Mouse (Mus musculus) ZHBTc4 (cell line): ENCODE measurements at regions not wholly inside any gene's neighbourhood (a gene's known extent, or its start where the extent isn't known, plus 50 kb on each side); places are given as distances from the start of the nearest gene placed in this dataset.

ENCODE experiments used
- DNase-seq: peaks from one replicate; pipeline ENCODE4 v3.0.0-alpha.2; 2011; ENCODE audit warnings: low read depth, low spot score

DNA sequence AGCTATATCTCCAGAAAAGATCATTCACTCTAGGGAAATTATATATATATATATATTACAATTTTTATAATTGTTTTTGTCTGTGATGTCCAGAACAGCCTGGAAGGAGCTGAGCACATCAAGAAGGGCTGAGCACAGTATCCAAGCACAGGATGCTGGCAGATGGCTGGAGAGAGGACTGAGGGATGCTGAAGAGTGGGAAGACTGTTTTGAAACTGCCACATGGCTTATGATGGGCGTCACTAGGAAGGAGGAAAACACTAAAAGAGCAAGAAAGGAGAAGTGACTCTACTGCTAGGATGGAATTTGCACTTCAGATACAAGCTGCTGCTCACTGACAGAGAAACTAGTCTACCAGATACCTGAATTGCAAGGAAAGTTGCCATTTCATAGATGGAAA lies 50.4 kb upstream of the Atg10 start:
- no peak for DNase-seq

DNA sequence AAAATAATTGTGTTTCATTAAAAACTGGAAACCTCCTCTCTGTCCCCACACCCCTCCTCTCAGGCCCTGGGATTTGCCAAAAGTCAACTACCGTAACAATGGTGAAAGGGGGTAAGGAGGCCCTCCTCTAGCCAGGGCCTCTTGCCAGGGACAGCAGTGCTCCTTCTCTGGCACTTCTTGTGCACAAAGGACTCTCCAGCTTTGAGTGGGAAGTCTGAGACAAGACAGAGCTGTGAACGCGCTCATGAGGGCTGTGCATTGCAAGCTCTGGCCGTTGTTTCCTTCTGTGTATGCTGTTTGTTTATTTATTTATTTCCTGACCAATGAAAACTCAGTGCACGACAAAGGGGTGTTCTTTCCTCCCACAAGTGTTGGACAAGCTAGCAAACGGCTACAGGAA lies 50.8 kb upstream of the Atg10 start:
- no peak for DNase-seq

DNA sequence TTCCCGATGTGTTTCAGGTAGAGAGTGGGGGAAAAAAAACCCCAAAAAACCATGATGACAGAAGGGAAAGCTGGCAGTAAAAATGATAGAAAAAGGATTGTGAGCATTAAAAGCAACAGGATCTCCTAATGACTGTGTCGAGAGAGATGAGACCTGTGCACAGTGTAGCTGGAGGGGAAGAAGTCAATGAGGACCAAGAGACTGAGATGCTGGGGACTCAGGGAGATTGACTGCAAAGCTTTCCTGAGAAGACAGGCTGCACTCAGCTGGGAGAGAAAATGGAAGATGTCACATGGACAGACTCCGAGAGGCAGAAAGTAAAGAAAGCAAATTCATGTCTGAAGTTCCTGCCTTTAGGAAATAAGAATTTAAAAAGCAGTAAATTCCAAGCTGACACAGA lies 55.7 kb upstream of the Atg10 start:
- DNase-seq, result no peak

DNA sequence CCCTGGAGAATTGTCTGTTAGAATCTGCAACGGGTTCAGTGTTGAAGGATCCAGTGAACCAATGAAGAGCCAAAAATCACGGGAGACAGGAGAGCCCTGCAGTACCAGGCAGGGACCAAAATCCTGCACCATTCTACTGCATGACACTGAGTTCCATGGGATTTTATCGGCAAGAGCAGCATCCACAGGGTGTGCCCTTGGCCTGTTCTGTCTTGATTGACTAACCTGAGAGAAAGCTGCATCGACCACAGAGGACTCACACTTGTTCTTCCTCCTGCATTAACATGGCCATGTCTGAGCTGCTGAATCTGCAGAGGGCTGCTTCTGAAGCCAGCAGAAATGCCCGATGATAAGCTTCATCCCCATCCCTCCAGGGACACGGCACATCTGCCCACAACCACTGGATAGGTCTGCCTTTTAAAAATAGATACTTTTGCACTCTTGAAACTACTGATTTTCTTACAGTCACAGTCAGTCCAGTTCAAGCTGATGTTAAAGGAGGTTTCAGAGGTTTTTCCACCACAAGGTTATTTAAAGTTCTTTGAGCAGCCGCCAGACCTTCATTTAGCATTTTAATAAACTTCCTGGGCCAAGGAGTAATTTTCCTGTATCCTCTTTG lies 71.9 kb upstream of the Atg10 start:
- no peak for DNase-seq

DNA sequence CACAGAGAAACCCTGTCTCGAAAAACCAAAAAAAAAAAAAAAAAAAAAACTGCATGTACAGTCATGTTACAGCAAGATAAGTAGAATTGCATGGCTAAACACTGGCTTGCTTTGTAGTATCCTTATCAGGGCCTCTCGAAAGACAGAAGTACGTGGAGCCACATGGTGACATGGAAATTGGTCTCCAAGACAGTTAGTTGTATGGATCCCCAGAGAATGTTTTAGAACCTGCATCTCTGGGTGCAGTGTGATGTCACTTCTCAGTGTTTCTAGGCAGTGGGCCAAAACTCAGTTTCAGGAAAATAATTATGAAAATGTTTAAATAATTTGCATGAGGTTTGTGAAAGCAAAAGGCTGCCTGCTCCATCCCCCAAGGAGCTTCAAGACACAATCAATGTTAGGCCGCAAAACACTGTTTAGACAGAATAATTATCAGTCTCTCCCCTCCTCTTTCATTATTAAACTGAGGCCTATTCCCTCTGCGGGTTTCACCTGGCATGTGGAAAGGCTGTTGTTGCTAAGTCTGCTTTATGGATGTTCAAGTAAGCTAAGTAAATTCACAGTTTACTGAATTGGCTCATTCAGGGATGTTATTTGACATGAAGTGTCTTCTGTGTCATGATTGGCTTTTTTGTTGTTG lies 72.9 kb upstream of the Atg10 start:
- DNase-seq, result no peak

DNA sequence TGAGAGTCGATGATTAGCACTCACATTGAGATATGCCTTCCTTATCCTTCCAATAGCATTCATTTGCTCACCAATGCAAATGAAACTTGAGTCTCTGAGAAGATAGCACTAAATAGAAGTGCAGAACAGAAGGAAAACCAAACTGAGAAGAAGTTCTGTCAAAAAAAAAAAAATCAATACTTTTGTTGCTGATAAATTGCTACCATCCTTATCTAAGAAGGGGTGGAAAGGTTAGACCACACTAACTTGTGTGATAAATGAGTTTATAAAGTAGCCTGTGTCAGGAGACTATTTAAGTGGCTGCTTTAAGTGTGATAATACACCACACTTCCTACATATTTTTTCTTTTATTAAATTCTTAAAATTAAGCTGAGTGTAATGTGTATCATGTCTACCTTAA lies 78.1 kb upstream of the Atg10 start:
- no peak for DNase-seq

DNA sequence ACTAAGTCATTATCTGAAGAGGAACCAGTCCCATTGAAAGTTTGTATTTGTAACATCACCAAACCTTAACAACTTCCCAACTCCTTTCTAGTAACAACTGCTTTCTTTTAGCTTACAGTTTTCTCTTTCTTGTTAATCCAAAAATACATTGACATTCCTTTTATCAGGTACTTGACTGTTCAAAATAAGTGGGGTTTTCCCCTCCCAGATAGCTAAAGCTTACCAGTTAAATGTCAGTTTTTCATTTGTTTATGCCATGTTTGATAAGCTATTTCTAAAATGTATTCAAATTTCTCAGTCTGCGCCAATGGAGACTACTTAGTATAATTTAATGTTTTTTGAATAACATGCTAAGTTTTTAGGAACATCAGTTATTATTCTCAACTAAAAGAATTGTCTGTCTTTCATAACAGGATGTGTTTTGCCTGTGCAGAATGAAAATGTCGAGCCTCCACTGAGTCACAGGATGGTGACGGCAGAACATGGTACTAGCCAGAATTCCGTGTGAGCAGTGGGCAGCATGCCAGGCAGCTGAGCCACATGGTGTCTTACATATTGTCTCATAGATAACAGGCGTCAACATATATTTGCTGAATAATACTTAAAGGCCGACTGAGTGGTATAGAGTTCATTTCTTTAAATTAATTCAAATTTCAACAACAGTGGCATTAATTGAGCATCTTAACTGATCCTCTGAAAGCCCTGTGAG lies 82.1 kb upstream of the Atg10 start:
- no peak for DNase-seq

DNA sequence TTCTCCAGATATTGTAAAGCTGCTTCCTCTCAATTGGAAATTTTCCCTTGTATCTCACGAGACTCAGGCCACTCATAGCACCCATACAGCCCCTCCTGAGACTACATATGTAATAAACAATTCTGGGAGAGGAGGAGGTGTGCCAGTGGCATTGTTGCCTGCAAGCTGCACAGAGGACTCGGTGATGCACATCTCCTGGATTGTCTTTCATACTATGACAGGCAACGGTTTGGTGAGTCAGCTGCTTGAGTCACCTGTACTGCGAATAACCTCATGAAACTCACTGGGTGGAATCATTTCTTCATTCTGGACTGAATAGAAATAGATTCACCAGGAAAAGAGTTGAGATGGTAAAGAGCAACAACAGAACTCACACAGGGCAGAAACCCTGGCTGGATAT lies 82.8 kb upstream of the Atg10 start:
- no peak for DNase-seq

DNA sequence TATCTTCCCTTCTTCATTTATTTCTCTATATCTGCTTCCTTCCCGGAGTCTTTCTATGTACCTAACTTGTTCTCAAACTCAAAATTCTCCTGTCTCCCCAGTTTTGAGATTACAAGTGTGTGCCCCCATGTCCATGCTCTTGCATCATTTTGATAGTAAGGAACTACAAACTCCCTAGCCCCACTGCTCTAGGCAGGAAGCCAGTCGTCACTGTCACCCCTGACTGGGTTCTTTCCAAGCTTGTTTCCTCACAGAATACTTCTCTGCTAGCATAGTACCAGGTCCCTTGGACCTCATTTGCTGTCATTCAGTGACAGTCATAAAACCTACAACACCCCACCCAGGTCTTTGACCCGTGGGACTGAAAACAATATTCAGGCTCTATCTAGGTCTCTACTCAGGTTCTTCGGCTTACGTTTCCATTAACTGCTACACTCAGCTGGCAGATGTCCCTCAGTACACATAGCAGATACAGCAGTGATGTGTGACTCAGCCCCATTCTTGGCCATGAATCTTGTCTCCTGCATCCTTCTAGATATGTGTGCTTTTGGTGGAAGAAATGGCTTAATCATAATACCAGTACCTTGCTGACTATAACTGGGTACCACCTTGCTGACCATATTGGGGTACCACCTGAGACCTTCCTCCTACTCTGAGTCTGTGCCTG lies 89.3 kb upstream of the Atg10 start:
- no peak for DNase-seq

DNA sequence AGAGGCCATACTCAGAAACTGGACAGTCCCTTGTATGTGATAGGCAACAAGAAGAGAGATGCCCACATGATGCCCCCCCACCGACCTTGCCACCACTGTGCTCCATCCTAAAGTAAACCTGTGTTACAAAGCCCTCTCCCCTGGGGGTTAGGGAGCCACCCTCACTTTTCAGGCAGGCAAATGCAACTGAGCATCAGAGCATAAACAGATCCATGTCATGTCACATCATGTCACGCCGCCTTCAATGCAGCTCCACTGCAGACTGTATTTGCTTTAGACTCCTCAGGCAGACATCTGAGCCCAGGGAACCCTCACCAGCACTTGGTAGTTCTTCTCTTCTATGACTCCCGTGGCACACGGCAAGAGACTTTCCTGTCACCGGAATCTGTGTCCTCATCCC lies 98.6 kb upstream of the Atg10 start:
- DNase-seq, result no peak

DNA sequence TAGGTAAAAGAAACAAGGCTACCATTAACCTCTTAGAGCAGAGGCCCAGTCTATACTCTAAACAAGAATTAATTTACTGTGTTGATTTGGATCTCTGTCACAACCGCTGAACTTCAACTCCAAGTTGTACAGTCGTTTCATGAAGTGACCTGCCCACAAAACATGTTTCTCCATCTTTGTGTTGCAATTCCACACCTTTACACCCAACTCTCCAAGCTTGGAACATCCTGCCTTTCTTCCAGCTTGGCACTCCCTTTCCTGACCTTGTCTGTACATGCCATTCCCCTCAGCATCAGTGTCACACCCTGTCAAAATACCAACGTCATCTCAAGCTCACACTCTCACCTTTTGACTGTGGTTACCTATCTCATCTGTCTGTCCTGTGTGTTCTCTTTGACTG lies 103.1 kb upstream of the Atg10 start:
- DNase-seq, result no peak

DNA sequence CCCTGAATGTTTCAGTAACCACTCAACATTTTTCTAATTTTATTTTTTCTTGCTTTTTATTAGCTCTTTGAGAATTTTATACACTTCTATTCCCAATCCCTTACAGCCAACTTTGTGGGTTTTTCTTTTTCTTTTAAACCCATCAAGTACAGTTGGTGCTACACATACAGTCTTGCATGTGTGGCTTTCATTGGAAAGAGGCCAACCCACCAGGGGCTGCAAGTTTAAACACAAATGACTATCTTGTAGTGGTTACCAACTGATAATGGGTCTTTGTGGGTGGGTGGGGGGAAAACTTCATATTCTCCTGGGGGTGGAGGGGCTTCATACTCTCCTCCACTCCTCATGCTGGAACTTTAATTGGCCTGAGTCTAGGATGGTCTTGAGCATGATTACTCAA lies 110.5 kb upstream of the Atg10 start:
- no peak for DNase-seq

DNA sequence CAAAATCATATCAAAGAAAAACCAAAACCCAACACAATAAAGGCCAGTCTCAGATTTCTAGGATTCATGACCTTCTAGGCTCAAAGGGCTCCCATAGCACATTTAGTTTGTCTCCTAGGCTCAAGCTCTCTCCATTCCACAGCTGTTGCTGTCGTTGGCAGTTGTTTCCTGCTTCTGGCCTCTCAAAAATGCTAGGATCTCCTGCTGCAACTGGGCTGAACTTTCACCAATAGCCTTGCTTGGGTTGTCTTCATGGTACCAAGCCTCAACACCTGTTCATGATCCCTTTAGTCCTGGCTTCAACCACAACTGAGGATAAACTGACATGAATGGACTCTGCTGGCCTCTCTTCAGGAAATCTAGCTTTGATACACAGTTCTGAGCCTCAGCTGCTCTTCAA lies 115.9 kb upstream of the Ssbp2 start:
- DNase-seq, result no peak

DNA sequence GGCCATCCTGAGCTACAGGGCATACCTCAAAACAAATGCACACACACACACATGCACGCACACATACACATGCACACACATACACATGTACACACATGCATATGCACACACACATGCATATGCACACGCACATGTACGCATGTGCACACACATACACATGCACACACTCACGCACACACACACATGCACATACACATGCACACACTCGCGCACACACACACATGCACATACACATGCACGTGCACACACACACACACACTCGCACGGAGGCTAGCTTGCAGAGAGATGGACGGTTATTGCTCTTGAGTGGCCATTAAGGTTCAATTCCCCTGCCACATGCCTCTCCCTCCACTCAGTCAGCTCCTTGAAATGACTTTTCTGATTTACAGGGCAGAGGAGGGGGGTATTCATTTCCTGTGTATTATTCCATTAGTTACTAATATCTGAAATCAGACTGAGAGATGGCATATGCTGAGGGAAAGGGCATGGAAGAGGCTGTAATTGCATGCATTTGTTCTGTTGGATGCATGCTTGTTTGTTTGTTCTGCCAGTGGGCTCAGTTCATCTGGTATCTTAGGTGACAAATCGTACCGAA lies 111.5 kb upstream of the Ssbp2 start:
- DNase-seq, result no peak

DNA sequence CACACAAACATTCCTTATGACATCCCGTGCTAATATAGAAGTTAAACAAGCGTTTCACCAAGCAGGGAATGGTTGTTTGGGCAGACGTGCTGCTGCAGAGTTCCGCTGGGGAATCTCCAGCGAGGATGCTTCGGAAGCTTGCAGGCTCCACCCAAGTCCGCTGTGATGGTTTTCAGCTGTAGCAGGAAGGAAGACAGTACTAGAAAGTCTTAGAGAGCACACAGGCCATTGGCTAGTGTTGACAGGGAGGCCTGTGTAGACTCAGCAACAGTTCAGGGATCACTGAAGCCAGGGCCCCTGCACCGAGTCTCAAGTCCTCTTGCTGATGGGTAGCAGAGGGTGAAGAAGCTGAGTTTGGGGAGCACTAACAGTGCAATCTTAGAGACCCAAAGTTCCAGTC lies 107.8 kb upstream of the Ssbp2 start:
- no peak for DNase-seq

DNA sequence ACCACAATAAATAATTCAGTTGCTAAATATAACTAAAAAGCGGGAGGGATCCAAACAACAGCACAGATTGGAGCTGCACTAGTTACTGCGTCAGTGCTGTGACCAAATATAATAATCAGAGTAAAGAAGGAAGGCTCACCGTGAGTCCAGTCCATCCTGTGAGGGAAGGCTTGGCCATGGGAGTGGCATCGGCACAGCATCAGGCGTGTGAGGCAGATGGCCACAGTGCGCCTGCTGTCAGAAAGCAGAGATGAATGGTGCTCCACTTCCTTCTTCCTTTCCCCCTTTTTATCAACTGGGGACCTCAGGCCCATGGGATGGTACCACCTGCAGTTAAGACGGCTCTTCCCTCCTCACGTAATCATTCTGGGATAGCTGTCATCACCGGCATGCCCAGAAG lies 103.6 kb upstream of the Ssbp2 start:
- no peak for DNase-seq

DNA sequence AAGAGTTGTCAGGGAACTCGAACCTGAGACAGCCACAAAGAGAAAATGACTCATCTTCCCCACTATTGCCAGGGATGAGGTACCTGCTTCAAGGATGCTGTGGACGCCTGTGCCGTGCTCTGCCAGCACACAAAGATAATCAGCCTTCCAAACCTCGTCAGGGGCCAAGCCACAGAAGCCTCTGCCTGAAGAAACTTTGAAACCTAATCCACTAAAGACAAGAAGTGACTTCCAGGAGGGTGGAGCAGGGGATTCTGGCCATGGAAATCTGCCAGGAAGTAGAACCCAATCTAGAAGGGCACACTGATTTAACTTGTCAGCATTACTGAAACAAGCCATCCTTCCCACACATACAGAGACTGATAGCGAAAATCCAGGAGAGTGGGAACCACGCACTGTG lies 100.0 kb upstream of the Ssbp2 start:
- no peak for DNase-seq

DNA sequence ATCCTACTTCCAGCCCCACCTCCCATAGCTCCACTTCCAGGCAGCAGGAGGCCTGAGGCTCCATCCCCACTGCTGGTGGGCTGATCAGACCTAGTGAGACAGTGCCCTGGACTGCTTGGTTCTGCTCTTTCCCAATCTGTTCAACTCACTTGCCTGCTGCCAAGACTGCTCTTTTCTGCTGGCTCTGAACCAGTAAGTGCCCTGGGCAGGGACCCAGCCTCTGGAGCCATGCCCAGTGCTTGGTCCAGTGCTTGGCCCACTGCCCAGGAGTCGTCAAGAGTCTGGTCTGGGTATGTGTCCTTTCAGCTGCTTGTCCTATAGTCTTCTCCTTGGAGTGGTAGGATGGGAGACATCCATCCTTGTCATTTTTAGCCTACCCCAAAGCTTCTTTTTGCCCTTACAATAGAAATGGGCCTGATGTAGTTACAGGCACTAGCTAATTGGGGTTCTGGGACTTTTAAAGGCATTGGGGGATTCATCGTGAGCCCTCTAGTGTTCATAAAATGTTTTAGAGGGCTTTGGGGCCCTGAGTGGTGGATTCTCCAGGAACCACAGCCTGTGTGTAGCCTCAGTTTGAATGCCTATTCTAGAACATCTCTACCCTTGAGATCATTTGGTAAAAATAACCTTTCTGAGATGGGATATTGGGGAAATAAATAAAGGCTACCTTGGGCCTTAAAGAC lies 94.7 kb upstream of the Ssbp2 start:
- DNase-seq, result no peak

DNA sequence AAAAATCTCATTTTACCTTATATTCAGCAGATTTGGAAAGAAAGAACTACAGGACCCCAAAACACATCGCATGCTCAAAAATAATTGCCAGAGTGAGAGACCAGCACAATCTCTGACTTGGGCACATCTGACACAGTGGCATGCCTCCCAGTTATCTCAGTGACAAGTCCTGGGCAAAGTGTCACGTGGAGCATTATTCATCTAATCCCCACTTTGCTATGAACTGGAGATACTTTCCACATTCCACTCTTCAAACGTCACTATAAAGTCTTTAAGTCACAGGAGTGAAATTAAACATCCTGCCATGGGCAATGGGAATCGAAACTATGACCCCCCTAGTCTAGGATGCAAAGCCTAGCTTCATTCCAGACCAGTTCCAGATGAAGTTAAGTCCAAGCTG lies 93.5 kb upstream of the Ssbp2 start:
- no peak for DNase-seq

DNA sequence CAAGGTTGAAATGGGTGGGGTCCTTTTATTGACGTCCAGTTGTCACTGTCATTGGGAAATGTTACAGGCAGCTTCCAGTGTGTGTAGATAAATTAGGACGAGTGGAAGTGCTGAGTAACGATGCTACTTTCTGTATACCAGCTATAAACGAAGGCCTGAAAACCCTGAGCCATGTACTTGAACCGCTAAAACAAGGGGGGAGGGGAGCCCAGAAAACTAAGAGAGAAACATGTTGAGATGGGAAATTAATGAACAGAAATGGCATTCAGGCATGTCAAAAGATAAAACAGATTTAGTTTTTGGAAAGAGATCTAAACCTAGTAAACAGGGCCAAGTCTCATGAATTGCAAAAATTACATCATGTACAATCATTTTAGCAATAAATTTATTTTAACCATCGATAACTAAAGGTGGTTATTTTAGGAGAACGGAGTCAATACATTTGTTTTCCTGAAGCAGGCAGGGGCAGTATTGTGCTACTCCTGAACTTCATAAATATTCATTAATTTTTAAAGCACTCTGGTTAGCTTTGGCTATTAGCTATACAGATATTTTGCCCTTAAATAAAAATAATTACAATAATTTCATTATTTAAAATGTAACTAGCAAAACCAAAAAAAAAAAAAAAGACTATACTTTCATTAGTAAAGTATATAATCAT lies 92.1 kb upstream of the Ssbp2 start:
- DNase-seq, result no peak

DNA sequence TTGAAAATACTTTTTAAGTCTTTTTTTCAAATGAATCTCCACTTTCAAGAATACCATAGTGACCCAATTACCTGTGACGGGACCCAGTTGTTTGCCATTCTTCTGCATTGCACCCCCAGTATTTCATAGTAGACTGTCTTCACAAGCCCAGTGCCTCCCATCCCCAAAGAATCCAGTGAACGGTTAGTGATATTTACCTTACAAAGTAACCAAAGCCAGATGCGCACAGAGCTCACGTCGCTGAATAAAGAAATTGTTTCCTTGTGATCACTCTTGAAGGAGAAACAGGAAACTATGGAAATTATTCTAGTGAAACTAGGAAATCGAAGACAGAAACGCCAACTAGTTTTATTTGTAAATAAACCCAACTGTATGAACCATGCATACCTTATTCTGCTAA lies 91.4 kb upstream of the Ssbp2 start:
- no peak for DNase-seq
